Mouse (Mus musculus): ENCODE results near the gene Mical2. TPM values are rescaled to one million over a fixed set of nuclear protein-coding genes. Genes with fewer than 3 reads are reported as not detected.
A peak's percentile ranks its signal among the peaks of the same experiment; 100 is the strongest.

The Mical2 gene
- polyA plus RNA-seq, 1 experiment from 2014 or later: 8.3 TPM

DNA sequence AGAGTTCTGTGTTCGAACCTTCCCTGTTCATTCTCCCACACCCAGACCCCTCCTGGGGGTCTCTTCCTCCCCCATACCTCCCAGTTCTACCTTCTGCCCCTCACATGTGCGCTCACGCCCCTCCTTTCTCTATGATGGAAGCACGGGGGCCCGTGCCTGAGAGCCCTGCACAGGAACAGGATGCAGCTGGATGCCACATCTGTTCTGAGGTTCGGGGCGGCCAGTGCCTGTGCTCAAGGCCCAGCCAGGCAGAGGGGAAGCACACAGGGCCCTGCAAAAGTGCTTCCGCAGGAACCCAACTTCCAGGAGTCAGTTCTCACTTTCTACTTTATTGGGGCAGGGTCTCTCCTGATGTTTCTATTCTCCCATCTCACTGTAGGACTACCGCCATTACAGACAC, 149.4 kb downstream of the Mical2 start:
- WGBS: 77% methylated on average over 9 of the region's 9 CpGs
- Histone ChIP-seq H3K4me1 (ENCODE audit: insufficient read depth, low read length) (peaks cover 49% of the 10 kb centered on the region), H3K4me3 (ENCODE audit: low read length) (no peak overlapping the region), H3K9ac (replicated peaks; ENCODE audit: low read length) (no peak overlapping the region), H3K27me3 (ENCODE audit: insufficient read depth, low read length) (no peaks in the 10 kb centered on the region), H3K27ac (ENCODE audit: low read length) (peak overlapping the region; percentile 89), H3K4me2 (replicated peaks; ENCODE audit: low read depth, low read length) (no peak overlapping the region), H3K36me3 (ENCODE audit: insufficient read depth, low read length) (no peaks in the 10 kb centered on the region), H3K9me3 (ENCODE audit: low read length) (no peaks in the 10 kb centered on the region)
- no peak for ATAC-seq (ENCODE audit: low FRiP score, low TSS enrichment)

DNA sequence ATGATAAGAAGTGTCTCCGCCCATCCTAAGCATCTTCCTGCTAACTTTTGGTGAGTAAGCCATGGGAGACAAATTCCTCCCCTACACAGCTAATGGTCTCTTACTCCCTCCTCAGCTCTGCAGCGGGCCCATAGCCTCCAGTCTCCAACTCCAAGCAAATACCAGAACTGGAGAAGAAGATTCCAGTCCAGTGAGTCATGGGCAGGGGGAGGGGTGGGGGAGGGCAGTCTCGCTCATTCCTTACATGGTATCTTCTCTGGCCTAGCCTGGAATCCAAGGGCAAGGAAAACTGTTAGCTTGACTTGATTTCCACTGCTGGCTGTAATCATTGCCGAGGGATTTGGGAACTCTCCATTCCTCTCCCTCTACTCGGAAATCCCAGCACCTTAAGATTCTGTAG, 150.2 kb downstream of the Mical2 start:
- ATAC-seq (ENCODE audit: low FRiP score, low TSS enrichment): peak; percentile 52; the same call in 1 of the 2 replicates
- Histone ChIP-seq H3K9ac (replicated peaks; ENCODE audit: low read length) (no peak overlapping the region), H3K36me3 (ENCODE audit: insufficient read depth, low read length) (no peaks in the 10 kb centered on the region), H3K9me3 (ENCODE audit: low read length) (no peaks in the 10 kb centered on the region), H3K4me3 (ENCODE audit: low read length) (no peak overlapping the region), H3K4me1 (ENCODE audit: insufficient read depth, low read length) (peaks cover 49% of the 10 kb centered on the region), H3K27ac (ENCODE audit: low read length) (peak overlapping the region; percentile 89), H3K27me3 (ENCODE audit: insufficient read depth, low read length) (no peaks in the 10 kb centered on the region), H3K4me2 (replicated peaks; ENCODE audit: low read depth, low read length) (no peak overlapping the region)
- 53% methylated on average over 5 of the region's 5 CpGs for WGBS

GRCm38 (mm10) chr7:112376611-112377010, 151.0 kb downstream of the Mical2 start:
- Histone ChIP-seq H3K4me2 (replicated peaks; ENCODE audit: low read depth, low read length) (no peak overlapping the region), H3K27me3 (ENCODE audit: insufficient read depth, low read length) (no peaks in the 10 kb centered on the region), H3K9me3 (ENCODE audit: low read length) (no peaks in the 10 kb centered on the region), H3K4me3 (ENCODE audit: low read length) (no peak overlapping the region), H3K4me1 (ENCODE audit: insufficient read depth, low read length) (peaks cover 49% of the 10 kb centered on the region), H3K9ac (replicated peaks; ENCODE audit: low read length) (no peak overlapping the region), H3K27ac (ENCODE audit: low read length) (peak overlapping the region; percentile 11; the same call in 1 of the 2 replicates), H3K36me3 (ENCODE audit: insufficient read depth, low read length) (no peaks in the 10 kb centered on the region)
- ATAC-seq (ENCODE audit: low FRiP score, low TSS enrichment): no peak
- 51% methylated on average over 2 of the region's 2 CpGs for WGBS

GRCm38 (mm10) chr7:112377314-112377713, 151.7 kb downstream of the Mical2 start:
- 35% methylated on average over 8 of the region's 8 CpGs for WGBS
- peak; percentile 42; the same call in 1 of the 2 replicates for ATAC-seq (ENCODE audit: low FRiP score, low TSS enrichment)
- no peak overlapping the region for H3K4me2 ChIP-seq (replicated peaks; ENCODE audit: low read depth, low read length)
- H3K36me3 ChIP-seq (ENCODE audit: insufficient read depth, low read length): no peaks in the 10 kb centered on the region
- H3K27me3 ChIP-seq (ENCODE audit: insufficient read depth, low read length): no peaks in the 10 kb centered on the region
- H3K27ac ChIP-seq (ENCODE audit: low read length): no peak overlapping the region; the same call in 1 of the 2 replicates
- no peak overlapping the region for H3K9ac ChIP-seq (replicated peaks; ENCODE audit: low read length)
- no peak overlapping the region for H3K4me3 ChIP-seq (ENCODE audit: low read length)
- no peaks in the 10 kb centered on the region for H3K9me3 ChIP-seq (ENCODE audit: low read length)
- peaks cover 42% of the 10 kb centered on the region for H3K4me1 ChIP-seq (ENCODE audit: insufficient read depth, low read length)

- ATAC-seq (ENCODE audit: low FRiP score, low TSS enrichment): no peak
- H3K27me3 ChIP-seq (ENCODE audit: insufficient read depth, low read length): no peaks in the 10 kb centered on the region
- 82% methylated on average over 5 of the region's 5 CpGs for WGBS
- no peak overlapping the region for H3K9ac ChIP-seq (replicated peaks; ENCODE audit: low read length)
- no peak overlapping the region for H3K4me2 ChIP-seq (replicated peaks; ENCODE audit: low read depth, low read length)
- no peak overlapping the region for H3K4me3 ChIP-seq (ENCODE audit: low read length)
- H3K9me3 ChIP-seq (ENCODE audit: low read length): no peaks in the 10 kb centered on the region
- no peak overlapping the region for H3K27ac ChIP-seq (ENCODE audit: low read length)
- H3K36me3 ChIP-seq (ENCODE audit: insufficient read depth, low read length): no peaks in the 10 kb centered on the region
- peaks cover 40% of the 10 kb centered on the region for H3K4me1 ChIP-seq (ENCODE audit: insufficient read depth, low read length)
These were observed 152.4 kb downstream of the Mical2 start for GRCm38 (mm10) chr7:112378056-112378455.

GRCm38 (mm10) chr7:112378476-112378875, 152.8 kb downstream of the Mical2 start:
- Histone ChIP-seq H3K9ac (replicated peaks; ENCODE audit: low read length) (no peak overlapping the region), H3K4me2 (replicated peaks; ENCODE audit: low read depth, low read length) (no peak overlapping the region), H3K4me1 (ENCODE audit: insufficient read depth, low read length) (peaks cover 36% of the 10 kb centered on the region), H3K27me3 (ENCODE audit: insufficient read depth, low read length) (no peaks in the 10 kb centered on the region), H3K36me3 (ENCODE audit: insufficient read depth, low read length) (no peaks in the 10 kb centered on the region), H3K4me3 (ENCODE audit: low read length) (no peak overlapping the region), H3K27ac (ENCODE audit: low read length) (no peak overlapping the region), H3K9me3 (ENCODE audit: low read length) (no peaks in the 10 kb centered on the region)
- 67% methylated on average over 5 of the region's 5 CpGs for WGBS
- ATAC-seq (ENCODE audit: low FRiP score, low TSS enrichment): no peak

DNA sequence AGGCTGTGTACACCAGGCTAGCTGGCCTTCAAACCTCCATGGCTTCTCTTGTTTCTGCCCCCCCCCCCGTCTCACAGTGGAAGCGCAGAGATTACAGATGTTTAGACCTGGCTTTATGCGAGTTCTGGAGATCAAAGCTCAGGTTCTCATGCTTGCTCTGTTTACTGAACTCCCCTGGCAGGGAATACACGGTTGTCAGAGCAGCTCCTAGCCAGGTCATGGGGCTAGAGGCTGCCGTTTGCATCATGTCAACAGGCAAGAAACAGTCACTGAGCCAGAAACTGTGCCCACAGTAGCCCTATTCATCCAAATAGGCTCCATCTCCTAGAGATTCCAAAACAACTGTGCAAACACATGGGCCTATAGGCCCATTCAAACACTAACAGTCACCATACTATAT, 160.9 kb downstream of the Mical2 start:
- Histone ChIP-seq H3K27me3 (ENCODE audit: insufficient read depth, low read length) (no peaks in the 10 kb centered on the region), H3K4me1 (ENCODE audit: insufficient read depth, low read length) (peaks cover 34% of the 10 kb centered on the region), H3K4me3 (ENCODE audit: low read length) (no peak overlapping the region), H3K36me3 (ENCODE audit: insufficient read depth, low read length) (no peaks in the 10 kb centered on the region), H3K9ac (replicated peaks; ENCODE audit: low read length) (no peak overlapping the region), H3K27ac (ENCODE audit: low read length) (no peak overlapping the region), H3K9me3 (ENCODE audit: low read length) (no peaks in the 10 kb centered on the region), H3K4me2 (replicated peaks; ENCODE audit: low read depth, low read length) (no peak overlapping the region)
- ATAC-seq (ENCODE audit: low FRiP score, low TSS enrichment): no peak
- WGBS: 54% methylated on average over 5 of the region's 5 CpGs

- Histone ChIP-seq H3K27ac (ENCODE audit: low read length) (no peak overlapping the region), H3K36me3 (ENCODE audit: insufficient read depth, low read length) (no peaks in the 10 kb centered on the region), H3K27me3 (ENCODE audit: insufficient read depth, low read length) (no peaks in the 10 kb centered on the region), H3K9ac (replicated peaks; ENCODE audit: low read length) (no peak overlapping the region), H3K4me3 (ENCODE audit: low read length) (no peak overlapping the region), H3K9me3 (ENCODE audit: low read length) (no peaks in the 10 kb centered on the region), H3K4me2 (replicated peaks; ENCODE audit: low read depth, low read length) (no peak overlapping the region), H3K4me1 (ENCODE audit: insufficient read depth, low read length) (peaks cover 46% of the 10 kb centered on the region)
- ATAC-seq (ENCODE audit: low FRiP score, low TSS enrichment): no peak
- 65% methylated on average over 5 of the region's 5 CpGs for WGBS
These were observed 162.2 kb downstream of the Mical2 start for GRCm38 (mm10) chr7:112387876-112388275.

DNA sequence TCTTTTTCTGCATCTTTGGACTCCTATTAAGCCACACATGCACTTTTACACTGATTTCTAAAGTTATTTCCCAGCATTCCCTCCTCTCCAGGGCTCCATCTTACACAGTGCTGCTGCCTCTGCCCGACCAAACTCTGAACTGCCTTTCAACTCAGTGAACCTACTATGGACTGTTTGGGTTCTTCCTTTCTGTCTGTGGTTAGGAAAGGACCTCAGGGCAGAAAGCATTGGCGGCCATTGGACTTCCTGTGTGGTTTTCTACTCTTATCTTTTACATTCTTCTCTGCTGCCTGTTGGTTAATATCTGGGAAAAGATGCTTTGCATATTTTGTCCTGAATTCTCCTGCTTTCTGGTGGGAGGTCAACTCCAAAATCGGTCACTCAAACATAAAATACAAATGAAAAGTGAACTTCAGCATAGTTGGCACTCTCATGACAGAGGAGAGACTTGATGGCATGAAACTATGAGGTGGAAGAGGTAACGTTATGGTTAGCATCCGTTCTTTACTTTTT, 162.8 kb downstream of the Mical2 start:
- WGBS: 80% methylated on average over 5 of the region's 5 CpGs
- H3K4me3 ChIP-seq (ENCODE audit: low read length): no peak overlapping the region
- no peaks in the 10 kb centered on the region for H3K9me3 ChIP-seq (ENCODE audit: low read length)
- peaks cover 46% of the 10 kb centered on the region for H3K4me1 ChIP-seq (ENCODE audit: insufficient read depth, low read length)
- no peak for ATAC-seq (ENCODE audit: low FRiP score, low TSS enrichment)
- no peaks in the 10 kb centered on the region for H3K27me3 ChIP-seq (ENCODE audit: insufficient read depth, low read length)
- H3K27ac ChIP-seq (ENCODE audit: low read length): no peak overlapping the region
- no peaks in the 10 kb centered on the region for H3K36me3 ChIP-seq (ENCODE audit: insufficient read depth, low read length)
- H3K4me2 ChIP-seq (replicated peaks; ENCODE audit: low read depth, low read length): no peak overlapping the region
- H3K9ac ChIP-seq (replicated peaks; ENCODE audit: low read length): no peak overlapping the region

GRCm38 (mm10) chr7:112389611-112390251, 164.1 kb downstream of the Mical2 start:
- Histone ChIP-seq H3K36me3 (ENCODE audit: insufficient read depth, low read length) (no peaks in the 10 kb centered on the region), H3K27me3 (ENCODE audit: insufficient read depth, low read length) (no peaks in the 10 kb centered on the region), H3K4me2 (replicated peaks; ENCODE audit: low read depth, low read length) (peak overlapping the region; percentile 15; the same call in 1 of the 2 replicates), H3K4me1 (ENCODE audit: insufficient read depth, low read length) (peaks cover 46% of the 10 kb centered on the region), H3K9me3 (ENCODE audit: low read length) (no peaks in the 10 kb centered on the region), H3K27ac (ENCODE audit: low read length) (peak overlapping the region; percentile 68), H3K4me3 (ENCODE audit: low read length) (no peak overlapping the region), H3K9ac (replicated peaks; ENCODE audit: low read length) (no peak overlapping the region)
- ATAC-seq (ENCODE audit: low FRiP score, low TSS enrichment): peak; percentile 46; the same call in 1 of the 2 replicates
- 25% methylated on average over 6 of the region's 6 CpGs for WGBS
